Mouse (Mus musculus) kidney, embryonic 14.5 days (tissue): ENCODE data around the gene Spire2. TPM values are rescaled to one million over a fixed set of nuclear protein-coding genes. Genes with fewer than 3 reads are reported as not detected.

Experiments
- ATAC-seq: fragments of 200-750 bp; cut with Nextera tagmentation; 2 replicates; pipeline ENCODE4 v1.8.0; 2017; ENCODE audit warnings: moderate number of reproducible peaks, mild to moderate bottlenecking, moderate TSS enrichment, moderate library complexity; ENCODE audit not compliant: low FRiP score, low TSS enrichment
- H3K27ac ChIP-seq: fragments of 300-500 bp; sonication (generic); 2 replicates; pipeline ENCODE4 v1.5.1; 2014; ENCODE audit warnings: low read depth, mild to moderate bottlenecking, low read length, moderate library complexity, mixed read lengths
- H3K27me3 ChIP-seq: fragments of 300-500 bp; sonication (generic); 2 replicates; pipeline ENCODE4 v1.6.1; 2014; ENCODE audit warnings: mild to moderate bottlenecking, low read length; ENCODE audit not compliant: control insufficient read depth, insufficient read depth
- H3K36me3 ChIP-seq: fragments of 300-500 bp; sonication (generic); 2 replicates; pipeline ENCODE4 v1.6.1; 2014; ENCODE audit warnings: low read length, mixed read lengths; ENCODE audit not compliant: control insufficient read depth, insufficient read depth
- H3K4me1 ChIP-seq: fragments of 300-500 bp; sonication (generic); 2 replicates; pipeline ENCODE4 v1.6.1; 2014; ENCODE audit warnings: low read length, mixed read lengths; ENCODE audit not compliant: control insufficient read depth, insufficient read depth
- H3K4me2 ChIP-seq: fragments of 300-500 bp; sonication (generic); replicated peaks from 2 replicates; pipeline ENCODE4 v1.6.1; 2014; ENCODE audit warnings: low read depth, mild to moderate bottlenecking, low read length
- H3K4me3 ChIP-seq: fragments of 300-500 bp; sonication (generic); 2 replicates; pipeline ENCODE4 v1.5.1; 2014; ENCODE audit warnings: mild to moderate bottlenecking, low read length
- H3K9ac ChIP-seq: fragments of 300-500 bp; sonication (generic); 2 replicates; pipeline ENCODE4 v1.6.1; 2014; ENCODE audit warnings: low read depth, mild to moderate bottlenecking, low read length, moderate library complexity
- H3K9me3 ChIP-seq: fragments of 300-500 bp; sonication (generic); 2 replicates; pipeline ENCODE4 v1.6.1; 2016; ENCODE audit warnings: low read length; ENCODE audit not compliant: control insufficient read depth
- WGBS: fragments of 180-500 bp; shearing (Covaris S2); extraction: QIAGEN DNeasy Blood & Tissue Kit; methylation state at CpG from one replicate; pipeline ENCODE4 v1.1.7; 2014; 5-methylcytosine and 5-hydroxymethylcytosine counted together
- polyA plus RNA-seq: library from polyadenylated mRNA; unstranded; fragments of >200 nt; fragmentation: Nextera tagmentation; extraction: Ambion mirVana; gene quantifications from 2 replicates; pipeline ENCODE4 v1.2.1, GENCODE M21; 2014

Gene Spire2
- polyA plus RNA-seq, 1 experiment from 2014 or later = 3.9 TPM

DNA sequence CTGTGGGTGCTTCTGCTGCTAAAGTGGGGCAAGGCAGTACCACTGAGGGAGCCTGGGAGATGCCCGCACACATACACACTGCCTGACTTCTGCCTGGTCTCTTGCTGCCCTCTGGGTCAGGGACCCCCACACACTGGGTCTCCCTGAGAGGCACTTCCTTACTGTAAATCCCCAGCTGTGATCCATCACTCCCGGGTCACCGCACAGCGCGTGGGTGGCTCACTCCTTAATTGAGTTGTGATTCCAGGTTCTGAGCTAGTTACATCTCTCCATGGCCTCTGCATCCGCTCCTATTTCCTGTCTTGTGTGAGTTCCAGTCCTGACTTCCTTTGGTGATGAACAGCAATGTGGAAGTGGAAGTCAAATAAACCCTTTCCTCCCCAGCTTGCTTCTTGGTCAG is 1.8 kb upstream of the Spire2 start:
- H3K4me2 ChIP-seq = no peak overlapping the region

GRCm38 (mm10) chr8:123331301-123331700 is 1.2 kb upstream of the Spire2 start:
- peaks cover 5% of the 10 kb centered on the region; the same call in 1 of the 2 replicates for H3K4me1 ChIP-seq
- H3K9ac ChIP-seq = no peak overlapping the region
- no peak for ATAC-seq
- no peaks in the 10 kb centered on the region for H3K9me3 ChIP-seq
- WGBS = 87% methylated on average over 2 of the region's 2 CpGs
- H3K4me2 ChIP-seq = no peak overlapping the region
- peaks cover 7% of the 10 kb centered on the region; the same call in 1 of the 2 replicates for H3K27me3 ChIP-seq
- no peaks in the 10 kb centered on the region for H3K36me3 ChIP-seq
- H3K27ac ChIP-seq = no peak overlapping the region
- H3K4me3 ChIP-seq = no peak overlapping the region

More for the DNA sequence above, 1.8 kb upstream of the Spire2 start:
- Histone ChIP-seq H3K4me1 (peaks cover 5% of the 10 kb centered on the region; the same call in 1 of the 2 replicates), H3K36me3 (no peaks in the 10 kb centered on the region), H3K9ac (no peak overlapping the region), H3K27ac (no peak overlapping the region), H3K4me3 (no peak overlapping the region), H3K27me3 (peaks cover 7% of the 10 kb centered on the region; the same call in 1 of the 2 replicates), H3K9me3 (no peaks in the 10 kb centered on the region)
- 20% methylated on average over 6 of the region's 6 CpGs for WGBS
- ATAC-seq = peak; percentile 37; the same call in 1 of the 2 replicates

GRCm38 (mm10) chr8:123331810-123332209 is 703 bp upstream of the Spire2 start:
- no peak for ATAC-seq
- Histone ChIP-seq H3K4me3 (peak overlapping the region; percentile 62; the same call in 1 of the 2 replicates), H3K9me3 (no peaks in the 10 kb centered on the region), H3K4me1 (peaks cover 5% of the 10 kb centered on the region; the same call in 1 of the 2 replicates), H3K9ac (no peak overlapping the region), H3K27ac (no peak overlapping the region), H3K36me3 (no peaks in the 10 kb centered on the region), H3K27me3 (peaks cover 7% of the 10 kb centered on the region; the same call in 1 of the 2 replicates), H3K4me2 (peak overlapping the region; percentile 94)
- WGBS = 30% methylated on average over 8 of the region's 8 CpGs

GRCm38 (mm10) chr8:123333091-123333587 is 626 bp downstream of the Spire2 start:
- 3% methylated on average over 19 of the region's 21 CpGs for WGBS
- H3K4me2 ChIP-seq = peak overlapping the region; percentile 94
- H3K27me3 ChIP-seq = peaks cover 7% of the 10 kb centered on the region; the same call in 1 of the 2 replicates
- H3K9ac ChIP-seq = peak overlapping the region; percentile 58
- H3K4me3 ChIP-seq = peak overlapping the region; percentile 62
- H3K4me1 ChIP-seq = peaks cover 5% of the 10 kb centered on the region; the same call in 1 of the 2 replicates
- H3K36me3 ChIP-seq = no peaks in the 10 kb centered on the region
- ATAC-seq = peak; percentile 37; the same call in 1 of the 2 replicates
- H3K9me3 ChIP-seq = no peaks in the 10 kb centered on the region
- 0 out of 2 replicates have a peak overlapping the region, but pooled peaks have one; percentile 30 for H3K27ac ChIP-seq

DNA sequence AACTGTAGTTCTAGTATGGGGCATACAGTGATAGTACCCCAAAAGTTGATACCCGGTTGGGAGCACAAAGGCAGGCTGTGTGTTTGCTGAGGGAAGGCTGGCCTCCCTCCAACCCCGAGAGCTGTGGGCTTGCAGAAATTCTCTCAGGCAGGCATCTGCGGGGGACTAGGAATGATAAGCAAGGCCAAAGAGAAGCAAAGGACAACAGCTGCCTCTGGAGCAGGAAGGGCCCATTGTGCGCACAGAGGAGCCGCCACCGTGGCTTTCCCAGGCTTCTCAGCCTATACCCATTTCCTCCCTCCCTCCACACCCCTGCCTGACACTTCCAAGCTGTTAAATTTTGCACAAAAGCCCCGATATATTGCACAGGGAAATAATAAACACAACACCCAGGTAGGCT is 1.4 kb downstream of the Spire2 start:
- H3K9me3 ChIP-seq = no peaks in the 10 kb centered on the region
- H3K4me1 ChIP-seq = peaks cover 5% of the 10 kb centered on the region; the same call in 1 of the 2 replicates
- H3K36me3 ChIP-seq = no peaks in the 10 kb centered on the region
- peak overlapping the region; percentile 94; the same call in 1 of the 2 replicates for H3K4me2 ChIP-seq
- peak overlapping the region; percentile 62; the same call in 1 of the 2 replicates for H3K4me3 ChIP-seq
- no peak overlapping the region for H3K9ac ChIP-seq
- no peak for ATAC-seq
- WGBS = 5% methylated on average over 7 of the region's 7 CpGs
- peaks cover 7% of the 10 kb centered on the region; the same call in 1 of the 2 replicates for H3K27me3 ChIP-seq
- no peak overlapping the region for H3K27ac ChIP-seq

- Histone ChIP-seq H3K9me3 (no peaks in the 10 kb centered on the region), H3K4me3 (no peak overlapping the region)
Observed at GRCm38 (mm10) chr8:123334467-123334866, 2.0 kb downstream of the Spire2 start.

DNA sequence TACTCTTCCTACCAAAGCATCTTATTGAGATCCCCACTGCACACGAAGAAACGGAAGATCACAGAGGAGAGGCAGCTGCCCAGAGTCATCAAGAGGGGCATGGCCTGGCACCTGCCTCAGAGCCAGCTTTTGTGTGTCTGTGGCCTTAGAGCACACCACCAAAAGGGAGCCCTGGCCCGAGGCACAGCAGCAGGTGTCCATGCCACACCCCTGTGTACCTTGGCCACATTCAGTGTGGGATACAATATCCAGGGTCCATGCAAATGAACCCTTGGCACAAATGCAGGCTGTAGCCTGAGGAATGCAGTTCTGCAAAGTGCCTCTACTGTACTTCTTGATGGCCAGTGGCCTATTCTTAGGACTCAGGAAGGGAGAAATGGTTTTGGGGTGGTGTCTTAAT is 5.0 kb downstream of the Spire2 start:
- Histone ChIP-seq H3K27ac (no peak overlapping the region), H3K9ac (no peak overlapping the region), H3K4me2 (no peak overlapping the region), H3K36me3 (no peaks in the 10 kb centered on the region), H3K4me1 (peaks cover 5% of the 10 kb centered on the region; the same call in 1 of the 2 replicates), H3K9me3 (no peaks in the 10 kb centered on the region), H3K27me3 (peaks cover 7% of the 10 kb centered on the region; the same call in 1 of the 2 replicates), H3K4me3 (no peak overlapping the region)
- WGBS = 86% methylated on average over 3 of the region's 3 CpGs
- ATAC-seq = no peak

More at GRCm38 (mm10) chr8:123334467-123334866, 2.0 kb downstream of the Spire2 start:
- no peak overlapping the region for H3K9ac ChIP-seq
- WGBS = 0% methylated on average over 1 of the region's 1 CpGs
- H3K4me1 ChIP-seq = peaks cover 5% of the 10 kb centered on the region; the same call in 1 of the 2 replicates
- H3K27me3 ChIP-seq = peaks cover 7% of the 10 kb centered on the region; the same call in 1 of the 2 replicates
- ATAC-seq = no peak
- no peaks in the 10 kb centered on the region for H3K36me3 ChIP-seq
- no peak overlapping the region for H3K27ac ChIP-seq
- H3K4me2 ChIP-seq = no peak overlapping the region

GRCm38 (mm10) chr8:123340071-123340470 is 7.6 kb downstream of the Spire2 start:
- H3K27me3 ChIP-seq = no peaks in the 10 kb centered on the region
- no peak overlapping the region for H3K9ac ChIP-seq
- no peak overlapping the region for H3K4me3 ChIP-seq
- no peaks in the 10 kb centered on the region for H3K36me3 ChIP-seq
- no peak overlapping the region for H3K4me2 ChIP-seq
- no peaks in the 10 kb centered on the region for H3K9me3 ChIP-seq
- ATAC-seq = no peak
- no peak overlapping the region for H3K27ac ChIP-seq
- 95% methylated on average over 4 of the region's 4 CpGs for WGBS
- H3K4me1 ChIP-seq = peaks cover 15% of the 10 kb centered on the region
